Mouse (Mus musculus) E14TG2a.4 (cell line): ENCODE data around the gene Dnlz.

ENCODE experiments used
- CTCF ChIP-seq: conservative IDR thresholded peaks from 2 replicates; pipeline ENCODE4 v1.5.1; 2014; ENCODE audit warnings: low read length
- POU5F1 ChIP-seq: IDR thresholded peaks from 2 replicates; pipeline ENCODE4 v1.6.1; 2014; ENCODE audit warnings: low read length, borderline replicate concordance

GRCm38 (mm10) chr2:26387713-26388112 is 35.8 kb upstream of the Dnlz start:
- TF ChIP-seq CTCF = no peak
- no peak for TF ChIP-seq POU5F1
